Mouse (Mus musculus): ENCODE measurements around the gene Atg4c. TPM values are rescaled to one million over a fixed set of nuclear protein-coding genes. Genes with fewer than 3 reads are reported as not detected.

The Atg4c gene
- polyA plus RNA-seq, 1 experiment from 2014 or later = 12.3 TPM

DNA sequence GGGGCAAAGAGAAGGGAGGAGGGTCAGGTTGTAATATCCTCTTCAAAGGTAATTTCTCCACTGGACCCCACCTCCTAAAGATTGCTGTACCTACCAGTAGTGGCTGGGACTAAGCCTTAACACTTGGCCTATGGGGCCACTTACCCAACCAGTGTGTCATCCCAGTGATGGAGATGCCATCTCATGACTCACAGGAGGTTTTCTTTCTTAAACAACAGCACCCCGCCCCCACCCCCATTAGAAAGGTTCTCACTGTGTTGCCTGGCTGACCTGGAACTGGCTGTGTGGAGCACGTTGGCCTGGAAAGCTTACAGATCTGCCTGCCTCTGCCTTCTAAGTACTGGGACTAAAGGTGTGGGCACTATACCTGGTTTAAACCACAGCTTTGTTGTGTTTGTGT, 69.5 kb downstream of the Atg4c start:
- ATAC-seq (ENCODE audit: insufficient number of reproducible peaks, insufficient read depth, low FRiP score, low read depth) = no peak
- WGBS = 78% methylated on average over 2 of the region's 2 CpGs
- Histone ChIP-seq H3K4me1 (ENCODE audit: control insufficient read depth, insufficient read depth, low read length) (no peaks in the 10 kb centered on the region), H3K27me3 (ENCODE audit: control insufficient read depth, insufficient read depth, low read length) (no peaks in the 10 kb centered on the region), H3K9me3 (ENCODE audit: control insufficient read depth, low read depth, low read length) (no peaks in the 10 kb centered on the region), H3K9ac (replicated peaks; ENCODE audit: low read depth, low read length) (no peak overlapping the region), H3K4me3 (ENCODE audit: low read depth, low read length) (no peak overlapping the region), H3K27ac (ENCODE audit: low read length) (no peak overlapping the region), H3K4me2 (replicated peaks; ENCODE audit: low read depth, low read length) (no peak overlapping the region), H3K36me3 (ENCODE audit: control insufficient read depth, insufficient read depth, low read length) (no peaks in the 10 kb centered on the region)

DNA sequence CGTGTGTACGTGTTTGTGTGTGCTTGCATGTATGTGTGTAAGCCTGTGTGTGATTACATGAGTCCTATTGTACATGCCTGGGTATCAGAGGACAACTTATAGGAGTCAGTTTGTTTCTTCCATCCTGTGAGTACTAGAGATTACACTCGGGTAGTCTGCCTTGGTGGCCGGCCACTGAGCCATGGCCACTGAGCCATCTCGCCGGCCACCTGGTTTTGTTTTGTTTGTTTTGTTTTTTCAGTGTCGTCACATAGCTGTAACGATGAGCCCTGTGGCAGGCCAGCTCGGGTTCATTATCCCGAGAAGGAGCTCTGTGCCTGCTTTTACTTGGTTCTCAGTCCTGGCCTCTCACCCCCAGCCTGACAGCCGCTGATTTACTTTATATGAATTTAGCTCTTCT, 69.9 kb downstream of the Atg4c start:
- Histone ChIP-seq H3K36me3 (ENCODE audit: control insufficient read depth, insufficient read depth, low read length) (no peaks in the 10 kb centered on the region), H3K4me3 (ENCODE audit: low read depth, low read length) (no peak overlapping the region), H3K4me1 (ENCODE audit: control insufficient read depth, insufficient read depth, low read length) (no peaks in the 10 kb centered on the region), H3K9me3 (ENCODE audit: control insufficient read depth, low read depth, low read length) (no peaks in the 10 kb centered on the region), H3K9ac (replicated peaks; ENCODE audit: low read depth, low read length) (no peak overlapping the region), H3K27ac (ENCODE audit: low read length) (no peak overlapping the region), H3K27me3 (ENCODE audit: control insufficient read depth, insufficient read depth, low read length) (no peaks in the 10 kb centered on the region), H3K4me2 (replicated peaks; ENCODE audit: low read depth, low read length) (no peak overlapping the region)
- WGBS = 71% methylated on average over 11 of the region's 11 CpGs
- no peak for ATAC-seq (ENCODE audit: insufficient number of reproducible peaks, insufficient read depth, low FRiP score, low read depth)

- WGBS = 78% methylated on average over 10 of the region's 10 CpGs
- Histone ChIP-seq H3K27ac (ENCODE audit: low read length) (no peak overlapping the region), H3K36me3 (ENCODE audit: control insufficient read depth, insufficient read depth, low read length) (no peaks in the 10 kb centered on the region), H3K4me1 (ENCODE audit: control insufficient read depth, insufficient read depth, low read length) (no peaks in the 10 kb centered on the region), H3K4me3 (ENCODE audit: low read depth, low read length) (no peak overlapping the region), H3K9me3 (ENCODE audit: control insufficient read depth, low read depth, low read length) (no peaks in the 10 kb centered on the region), H3K27me3 (ENCODE audit: control insufficient read depth, insufficient read depth, low read length) (no peaks in the 10 kb centered on the region), H3K4me2 (replicated peaks; ENCODE audit: low read depth, low read length) (no peak overlapping the region), H3K9ac (replicated peaks; ENCODE audit: low read depth, low read length) (no peak overlapping the region)
- no peak for ATAC-seq (ENCODE audit: insufficient number of reproducible peaks, insufficient read depth, low FRiP score, low read depth)
Measured at GRCm38 (mm10) chr4:99266843-99267445, 73.2 kb downstream of the Atg4c start.

GRCm38 (mm10) chr4:99272860-99273259, 79.1 kb downstream of the Atg4c start:
- H3K27me3 ChIP-seq (ENCODE audit: control insufficient read depth, insufficient read depth, low read length) = no peaks in the 10 kb centered on the region
- no peak for ATAC-seq (ENCODE audit: insufficient number of reproducible peaks, insufficient read depth, low FRiP score, low read depth)
- 46% methylated on average over 9 of the region's 9 CpGs for WGBS

DNA sequence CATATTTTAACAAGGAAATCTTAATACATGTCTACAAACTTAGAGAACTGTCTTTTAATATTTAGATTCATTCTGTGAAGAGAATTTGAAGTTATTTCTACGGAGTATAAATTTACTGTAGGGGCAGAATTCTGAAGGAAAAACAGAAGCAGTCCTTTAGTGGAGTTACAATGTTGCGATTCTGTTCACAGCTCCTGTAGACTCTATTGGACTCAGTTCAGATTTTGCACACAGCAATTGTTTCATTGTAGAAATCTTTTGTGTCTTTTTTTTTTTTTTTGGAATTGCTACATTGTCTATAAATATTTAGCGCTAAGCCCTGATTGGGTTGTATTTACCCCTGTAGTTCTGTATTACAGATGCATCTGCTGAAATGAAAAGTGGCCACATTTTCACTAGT, 79.7 kb downstream of the Atg4c start:
- WGBS = 93% methylated on average over 3 of the region's 3 CpGs
- Histone ChIP-seq H3K9ac (replicated peaks; ENCODE audit: low read depth, low read length) (no peak overlapping the region), H3K4me3 (ENCODE audit: low read depth, low read length) (no peak overlapping the region), H3K9me3 (ENCODE audit: control insufficient read depth, low read depth, low read length) (no peaks in the 10 kb centered on the region), H3K4me2 (replicated peaks; ENCODE audit: low read depth, low read length) (no peak overlapping the region), H3K27ac (ENCODE audit: low read length) (no peak overlapping the region), H3K27me3 (ENCODE audit: control insufficient read depth, insufficient read depth, low read length) (no peaks in the 10 kb centered on the region), H3K4me1 (ENCODE audit: control insufficient read depth, insufficient read depth, low read length) (no peaks in the 10 kb centered on the region), H3K36me3 (ENCODE audit: control insufficient read depth, insufficient read depth, low read length) (no peaks in the 10 kb centered on the region)
- no peak for ATAC-seq (ENCODE audit: insufficient number of reproducible peaks, insufficient read depth, low FRiP score, low read depth)

More at GRCm38 (mm10) chr4:99272860-99273259, 79.1 kb downstream of the Atg4c start:
- Histone ChIP-seq H3K9ac (replicated peaks; ENCODE audit: low read depth, low read length) (no peak overlapping the region), H3K9me3 (ENCODE audit: control insufficient read depth, low read depth, low read length) (no peaks in the 10 kb centered on the region), H3K4me1 (ENCODE audit: control insufficient read depth, insufficient read depth, low read length) (no peaks in the 10 kb centered on the region), H3K4me2 (replicated peaks; ENCODE audit: low read depth, low read length) (no peak overlapping the region), H3K36me3 (ENCODE audit: control insufficient read depth, insufficient read depth, low read length) (no peaks in the 10 kb centered on the region), H3K27ac (ENCODE audit: low read length) (no peak overlapping the region), H3K4me3 (ENCODE audit: low read depth, low read length) (no peak overlapping the region)

DNA sequence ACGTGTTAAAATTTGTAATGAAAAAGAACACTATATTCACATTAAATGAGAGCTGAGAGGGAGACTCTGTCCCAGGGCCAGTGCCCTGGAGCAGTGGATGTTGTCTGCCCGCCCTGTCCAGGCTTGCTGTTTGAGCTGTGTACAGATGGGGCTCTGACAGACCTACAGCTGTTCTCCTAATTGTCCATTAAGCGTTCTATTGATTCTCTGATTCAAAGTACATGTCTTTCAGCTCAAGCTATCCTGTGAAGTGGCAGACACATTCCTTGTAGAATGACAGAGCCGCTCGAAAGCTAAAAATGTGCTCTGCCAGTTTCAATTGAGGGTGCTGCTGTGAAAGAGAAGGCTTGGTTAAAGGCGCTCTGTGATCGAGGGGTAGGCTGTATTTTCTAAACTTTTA, 80.2 kb downstream of the Atg4c start:
- Histone ChIP-seq H3K27ac (ENCODE audit: low read length) (no peak overlapping the region), H3K4me3 (ENCODE audit: low read depth, low read length) (no peak overlapping the region), H3K36me3 (ENCODE audit: control insufficient read depth, insufficient read depth, low read length) (no peaks in the 10 kb centered on the region), H3K9ac (replicated peaks; ENCODE audit: low read depth, low read length) (no peak overlapping the region), H3K27me3 (ENCODE audit: control insufficient read depth, insufficient read depth, low read length) (no peaks in the 10 kb centered on the region), H3K4me1 (ENCODE audit: control insufficient read depth, insufficient read depth, low read length) (no peaks in the 10 kb centered on the region), H3K9me3 (ENCODE audit: control insufficient read depth, low read depth, low read length) (no peaks in the 10 kb centered on the region), H3K4me2 (replicated peaks; ENCODE audit: low read depth, low read length) (no peak overlapping the region)
- ATAC-seq (ENCODE audit: insufficient number of reproducible peaks, insufficient read depth, low FRiP score, low read depth) = no peak
- 68% methylated on average over 7 of the region's 7 CpGs for WGBS

- 82% methylated on average over 7 of the region's 7 CpGs for WGBS
- H3K36me3 ChIP-seq (ENCODE audit: control insufficient read depth, insufficient read depth, low read length) = no peaks in the 10 kb centered on the region
- no peak overlapping the region for H3K9ac ChIP-seq (replicated peaks; ENCODE audit: low read depth, low read length)
- no peak overlapping the region for H3K27ac ChIP-seq (ENCODE audit: low read length)
- ATAC-seq (ENCODE audit: insufficient number of reproducible peaks, insufficient read depth, low FRiP score, low read depth) = no peak
- H3K4me1 ChIP-seq (ENCODE audit: control insufficient read depth, insufficient read depth, low read length) = no peaks in the 10 kb centered on the region
- H3K9me3 ChIP-seq (ENCODE audit: control insufficient read depth, low read depth, low read length) = no peaks in the 10 kb centered on the region
- H3K4me2 ChIP-seq (replicated peaks; ENCODE audit: low read depth, low read length) = no peak overlapping the region
- H3K27me3 ChIP-seq (ENCODE audit: control insufficient read depth, insufficient read depth, low read length) = no peaks in the 10 kb centered on the region
- H3K4me3 ChIP-seq (ENCODE audit: low read depth, low read length) = no peak overlapping the region
Measured at GRCm38 (mm10) chr4:99278876-99279275, 85.1 kb downstream of the Atg4c start.

DNA sequence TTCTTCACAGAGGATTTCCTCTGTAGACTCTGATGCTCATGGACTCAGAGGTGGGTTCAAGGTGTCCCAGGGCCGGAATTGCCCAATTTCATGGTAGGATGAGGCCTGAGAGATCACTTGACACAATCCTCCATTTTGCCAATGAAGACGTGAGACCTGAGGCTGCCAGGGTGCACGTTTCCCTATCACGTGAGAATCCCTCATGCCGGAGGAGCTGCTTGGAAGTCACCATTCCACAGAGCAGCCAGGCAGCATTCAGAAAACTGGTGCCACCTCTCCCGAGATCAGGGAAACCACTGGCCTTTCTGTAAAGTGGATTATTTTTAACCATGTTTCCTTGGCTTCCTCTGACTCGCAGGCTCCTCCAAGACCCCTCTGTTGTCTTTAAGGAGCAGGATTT, 88.0 kb downstream of the Atg4c start:
- ATAC-seq (ENCODE audit: insufficient number of reproducible peaks, insufficient read depth, low FRiP score, low read depth) = no peak
- H3K4me1 ChIP-seq (ENCODE audit: control insufficient read depth, insufficient read depth, low read length) = no peaks in the 10 kb centered on the region
- H3K9me3 ChIP-seq (ENCODE audit: control insufficient read depth, low read depth, low read length) = no peaks in the 10 kb centered on the region
- H3K4me3 ChIP-seq (ENCODE audit: low read depth, low read length) = no peak overlapping the region
- H3K27ac ChIP-seq (ENCODE audit: low read length) = no peak overlapping the region
- WGBS = 87% methylated on average over 7 of the region's 7 CpGs
- H3K36me3 ChIP-seq (ENCODE audit: control insufficient read depth, insufficient read depth, low read length) = no peaks in the 10 kb centered on the region
- no peak overlapping the region for H3K4me2 ChIP-seq (replicated peaks; ENCODE audit: low read depth, low read length)
- no peak overlapping the region for H3K9ac ChIP-seq (replicated peaks; ENCODE audit: low read depth, low read length)
- no peaks in the 10 kb centered on the region for H3K27me3 ChIP-seq (ENCODE audit: control insufficient read depth, insufficient read depth, low read length)

DNA sequence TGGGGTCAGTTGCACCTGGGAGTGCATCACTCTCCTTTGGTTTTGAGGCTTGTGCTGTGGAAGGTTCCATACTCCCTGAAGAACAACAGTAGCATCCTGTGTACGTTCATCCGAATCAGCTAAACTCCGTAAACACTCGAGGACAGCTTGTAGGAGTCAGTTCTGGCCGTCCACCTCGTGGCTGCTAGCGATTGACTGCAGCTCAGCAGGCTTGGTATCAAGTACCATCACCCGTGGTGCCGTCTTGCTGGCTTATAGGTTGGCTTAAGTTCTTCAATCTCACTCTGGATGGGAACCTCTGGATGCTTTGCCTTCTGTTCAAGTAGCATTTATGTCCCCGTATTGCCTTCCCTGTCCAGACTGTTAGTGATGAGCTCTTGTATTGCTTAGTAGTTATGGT, 95.6 kb downstream of the Atg4c start:
- Histone ChIP-seq H3K27me3 (ENCODE audit: control insufficient read depth, insufficient read depth, low read length) (no peaks in the 10 kb centered on the region), H3K9ac (replicated peaks; ENCODE audit: low read depth, low read length) (no peak overlapping the region), H3K4me2 (replicated peaks; ENCODE audit: low read depth, low read length) (no peak overlapping the region), H3K36me3 (ENCODE audit: control insufficient read depth, insufficient read depth, low read length) (no peaks in the 10 kb centered on the region), H3K4me3 (ENCODE audit: low read depth, low read length) (no peak overlapping the region), H3K27ac (ENCODE audit: low read length) (no peak overlapping the region), H3K4me1 (ENCODE audit: control insufficient read depth, insufficient read depth, low read length) (no peaks in the 10 kb centered on the region), H3K9me3 (ENCODE audit: control insufficient read depth, low read depth, low read length) (no peaks in the 10 kb centered on the region)
- WGBS = 89% methylated on average over 10 of the region's 10 CpGs
- no peak for ATAC-seq (ENCODE audit: insufficient number of reproducible peaks, insufficient read depth, low FRiP score, low read depth)

All from stomach, embryonic 14.5 days (tissue).